Mouse (Mus musculus) embryo, embryonic 9.5 days (tissue): ENCODE data around the gene 1700029H14Rik.

Source experiments
- DNase-seq: peaks from one replicate; pipeline ENCODE4 v3.0.0-alpha.2; 2017; ENCODE audit errors: extremely low spot score

Gene 1700029H14Rik

GRCm38 (mm10) chr8:13562118-13562517 lies at the start of gene 1700029H14Rik:
1700029H14Rik (minus strand) TSS chr8:13562461.
- peak; percentile 27 for DNase-seq

GRCm38 (mm10) chr8:13611702-13612101 lies 49.4 kb upstream of the 1700029H14Rik start:
- DNase-seq = no peak

DNA sequence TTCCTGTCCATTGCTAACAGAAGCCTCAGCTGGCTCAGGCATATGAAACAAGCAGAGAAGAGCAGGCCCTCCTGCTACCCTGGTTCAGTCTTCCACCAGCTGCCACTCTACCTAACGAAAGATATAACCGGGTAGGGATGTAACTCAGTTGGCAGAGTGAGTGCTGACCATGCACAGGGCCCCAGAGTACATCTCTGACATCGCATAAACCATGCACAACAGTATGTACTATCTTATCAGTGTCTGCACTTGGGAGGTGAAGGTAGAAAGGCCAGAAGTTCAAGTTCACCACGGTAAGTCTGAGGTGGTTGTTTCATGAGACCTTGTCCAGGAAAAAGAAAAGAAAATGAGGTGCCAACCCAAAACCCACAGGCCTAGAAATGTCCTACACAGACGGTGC lies 47.7 kb upstream of the 1700029H14Rik start:
- no peak for DNase-seq

- no peak for DNase-seq
These were observed 46.7 kb upstream of the 1700029H14Rik start for GRCm38 (mm10) chr8:13608946-13609345.

GRCm38 (mm10) chr8:13605920-13606480 lies 43.7 kb upstream of the 1700029H14Rik start:
- no peak for DNase-seq

DNA sequence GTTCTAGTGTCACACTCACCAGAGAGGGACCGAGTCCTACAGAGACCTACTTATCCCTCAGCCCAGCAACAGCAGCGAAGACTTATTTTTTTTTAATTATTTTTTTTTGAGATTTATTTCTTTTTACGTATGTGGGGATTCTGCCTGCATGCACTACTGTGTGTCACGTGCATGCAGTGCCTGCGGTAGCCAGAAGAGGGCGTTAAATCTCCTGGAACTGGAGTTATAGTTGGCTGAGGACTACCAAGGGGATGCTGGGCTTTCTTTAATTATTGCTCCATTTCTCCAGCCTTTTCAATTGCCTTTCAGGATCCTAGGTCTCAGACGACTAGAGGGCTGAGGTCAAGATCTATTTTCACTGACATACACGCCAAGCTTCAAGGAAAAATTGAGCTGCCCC lies 40.4 kb upstream of the 1700029H14Rik start:
- peak; percentile 29 for DNase-seq

- DNase-seq = no peak
These were observed 38.9 kb upstream of the 1700029H14Rik start for GRCm38 (mm10) chr8:13601166-13601565.

DNA sequence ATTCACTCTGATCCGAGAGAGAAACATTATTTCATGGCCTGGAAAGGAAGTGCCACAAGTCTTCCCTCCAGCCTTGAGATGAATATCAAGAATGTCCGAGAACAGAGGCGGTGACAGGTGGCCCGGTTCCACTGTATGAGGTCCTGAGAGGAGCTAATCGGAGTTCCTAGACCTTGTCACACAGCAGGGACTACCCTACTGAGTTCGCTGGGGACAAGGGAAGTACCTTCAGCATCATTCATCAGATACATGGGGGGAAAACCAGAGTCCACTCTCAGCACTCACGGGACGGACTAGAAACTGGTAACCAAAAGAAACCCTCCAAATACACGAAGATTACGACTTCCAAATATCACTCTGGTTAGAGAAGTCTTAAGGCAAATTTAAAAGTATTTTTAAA lies 38.5 kb upstream of the 1700029H14Rik start:
- DNase-seq = no peak

GRCm38 (mm10) chr8:13600204-13600603 lies 37.9 kb upstream of the 1700029H14Rik start:
- DNase-seq = no peak

- no peak for DNase-seq
These were observed 35.5 kb upstream of the 1700029H14Rik start for GRCm38 (mm10) chr8:13597777-13598176.

GRCm38 (mm10) chr8:13595861-13596260 lies 33.6 kb upstream of the 1700029H14Rik start:
- DNase-seq = no peak

DNA sequence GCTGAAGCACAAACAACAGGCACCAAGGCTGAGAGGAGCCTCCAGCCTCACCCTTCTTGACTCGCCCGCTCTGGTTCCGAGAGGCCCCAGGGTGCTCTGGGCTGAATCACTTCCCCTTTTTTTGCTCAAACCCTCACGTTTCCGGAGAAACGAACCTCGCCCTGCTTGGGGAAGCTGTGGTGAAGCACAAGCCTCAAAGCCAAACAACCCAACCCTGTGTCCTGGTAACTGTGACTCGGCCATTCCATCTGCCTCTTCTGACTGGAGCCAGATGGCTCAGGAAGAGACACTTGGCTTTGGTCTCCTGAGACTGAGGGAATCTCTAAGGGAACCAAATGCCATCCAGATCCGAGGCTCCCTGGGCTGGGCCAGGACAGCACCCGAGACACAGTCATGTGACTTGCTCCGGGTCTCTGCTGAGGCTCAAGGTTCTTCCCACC lies 32.6 kb upstream of the 1700029H14Rik start:
- no peak for DNase-seq

GRCm38 (mm10) chr8:13593340-13593739 lies 31.1 kb upstream of the 1700029H14Rik start:
- no peak for DNase-seq

DNA sequence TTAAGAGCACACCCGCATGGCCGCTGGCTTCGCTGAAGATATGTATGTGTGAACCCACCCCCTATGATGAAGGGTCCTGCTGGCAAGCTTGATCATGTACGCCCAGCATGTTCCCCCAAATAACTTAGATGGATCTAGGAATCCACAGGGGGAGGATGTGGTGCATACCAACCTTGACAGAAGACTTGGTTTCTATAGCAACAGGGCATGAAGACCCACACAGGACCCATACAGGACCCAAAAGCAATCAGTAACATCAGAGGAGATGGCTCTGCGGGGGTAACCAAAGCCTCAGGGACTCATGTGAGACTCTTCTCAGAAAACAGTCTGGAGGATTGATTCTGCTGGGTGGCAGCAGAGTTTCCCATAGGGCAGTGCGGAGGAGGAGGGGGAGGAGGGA lies 29.0 kb upstream of the 1700029H14Rik start:
- no peak for DNase-seq

GRCm38 (mm10) chr8:13589071-13589470 lies 26.8 kb upstream of the 1700029H14Rik start:
- no peak for DNase-seq

DNA sequence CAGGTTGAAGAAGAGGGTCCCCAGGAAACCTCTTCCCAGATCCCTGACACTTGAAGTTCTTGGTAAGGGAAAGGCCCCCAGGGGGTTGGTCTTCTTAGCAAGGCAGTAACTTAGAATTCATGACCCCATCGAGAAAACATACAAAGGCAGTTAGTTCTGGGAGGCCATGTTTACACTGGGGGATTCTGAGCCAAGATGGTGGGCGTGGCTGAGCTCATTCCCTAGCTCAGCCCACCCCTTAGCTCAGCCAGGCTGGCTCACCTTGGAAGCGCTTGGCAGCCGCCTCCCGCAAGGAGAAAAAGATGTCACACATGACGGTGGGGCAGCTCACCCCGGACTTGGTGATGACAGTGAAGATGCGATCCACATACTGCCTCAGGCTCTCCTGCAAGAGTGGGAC lies 22.4 kb upstream of the 1700029H14Rik start:
- no peak for DNase-seq

GRCm38 (mm10) chr8:13577869-13578268 lies 15.6 kb upstream of the 1700029H14Rik start:
- DNase-seq = no peak

DNA sequence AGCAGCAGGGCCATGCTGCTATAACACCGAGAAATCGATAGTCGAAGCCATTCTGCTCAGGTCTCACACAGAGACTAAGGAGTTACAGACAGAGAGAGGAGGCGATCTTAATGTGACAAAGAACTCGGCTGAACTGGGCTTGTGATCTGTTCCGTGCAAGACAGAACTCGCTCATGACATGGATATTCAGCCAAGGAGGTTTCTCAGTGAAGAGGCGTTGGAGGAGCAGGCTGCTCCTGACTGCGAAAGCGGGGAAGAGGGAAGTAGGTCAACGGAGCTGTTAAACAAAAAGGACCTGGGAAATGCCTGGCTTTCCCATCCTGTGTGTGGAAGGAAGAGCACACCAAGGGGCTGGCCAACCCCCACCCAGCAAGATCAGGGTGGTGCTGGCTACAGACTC lies 9.7 kb upstream of the 1700029H14Rik start:
- no peak for DNase-seq

GRCm38 (mm10) chr8:13557526-13557925 lies 4.7 kb downstream of the 1700029H14Rik start:
- DNase-seq = no peak

GRCm38 (mm10) chr8:13551574-13551830 lies 10.8 kb downstream of the 1700029H14Rik start:
- DNase-seq = no peak

DNA sequence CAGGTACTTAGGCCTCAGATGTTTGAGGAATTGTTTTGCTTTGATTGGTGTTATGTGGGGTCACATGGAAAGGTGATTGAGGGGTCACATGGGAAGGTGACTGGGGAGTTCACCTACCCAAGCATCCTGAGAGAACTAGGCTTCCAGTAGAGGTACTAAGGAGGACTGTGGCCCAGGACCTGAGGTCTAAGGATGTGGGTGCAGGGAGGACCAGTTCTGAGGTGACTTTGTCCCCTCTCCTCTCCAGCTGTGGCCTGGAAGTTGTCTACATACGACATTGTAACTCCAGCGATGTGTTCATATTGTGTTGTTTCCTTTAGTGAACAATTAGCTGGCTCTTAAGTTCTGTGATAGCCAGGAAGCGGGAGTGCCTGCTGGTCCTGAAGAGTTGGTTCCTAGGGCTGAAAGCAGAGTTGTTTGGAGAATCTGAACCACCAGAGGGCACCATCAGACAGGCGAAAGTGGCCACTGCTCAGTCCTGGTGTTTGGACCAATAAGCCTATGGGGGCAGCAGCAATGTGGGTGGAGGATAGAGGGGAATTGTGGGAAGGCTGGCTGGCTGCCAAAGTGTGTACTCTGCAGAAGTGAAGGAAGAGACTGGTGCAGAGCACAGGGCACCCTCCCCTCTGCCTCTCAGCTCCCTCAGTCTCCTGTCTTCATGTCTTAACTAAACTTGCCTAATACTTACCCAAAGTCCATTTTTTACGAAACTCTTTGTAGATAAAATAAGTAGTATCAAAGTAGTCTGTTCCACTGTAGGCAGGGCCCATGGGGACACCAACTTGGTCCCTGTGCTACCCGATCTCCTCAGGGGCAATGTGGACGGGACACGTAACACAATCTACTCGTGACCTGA lies 11.3 kb downstream of the 1700029H14Rik start:
- peak; percentile 78 for DNase-seq

DNA sequence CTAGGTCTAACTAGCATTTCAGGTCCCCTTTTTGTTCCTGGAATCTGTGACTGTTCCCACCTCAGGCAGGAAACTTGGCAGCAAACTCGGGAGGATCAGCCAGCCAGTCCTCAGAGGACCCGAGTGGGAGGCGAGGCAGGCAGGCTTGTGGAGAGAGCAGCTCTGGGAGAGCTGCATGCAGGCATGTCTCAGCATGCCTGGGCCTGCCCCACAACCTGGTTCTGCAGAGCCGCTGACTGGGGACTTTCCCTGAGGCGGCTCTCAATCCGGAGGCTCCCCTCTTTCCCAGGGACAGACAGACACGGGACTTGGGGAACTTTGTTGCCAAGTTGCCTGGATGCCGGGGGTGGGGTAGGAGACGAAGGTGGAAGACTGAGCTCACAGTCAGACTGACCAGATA lies 13.4 kb downstream of the 1700029H14Rik start:
- peak; percentile 8 for DNase-seq

- no peak for DNase-seq
These were observed 14.0 kb downstream of the 1700029H14Rik start for GRCm38 (mm10) chr8:13548235-13548634.

DNA sequence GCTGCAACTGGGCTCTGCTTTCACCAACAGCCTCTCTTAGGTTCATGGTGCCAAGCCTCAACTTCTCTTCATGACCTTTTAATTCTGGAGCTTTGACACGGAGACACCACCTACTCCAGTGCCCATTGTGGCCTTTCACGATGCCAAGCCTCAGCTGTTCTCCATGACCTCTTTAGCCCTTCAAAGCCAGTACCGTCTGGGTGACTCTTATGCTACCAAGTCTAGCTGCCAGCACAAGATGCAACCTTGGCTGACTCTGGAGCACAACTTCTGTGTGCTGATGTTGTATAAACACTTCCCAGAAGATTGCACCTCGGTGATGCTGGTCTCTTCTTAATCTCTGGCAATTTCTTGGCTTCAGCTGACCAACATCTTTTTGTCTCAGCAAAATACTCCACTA lies 15.8 kb downstream of the 1700029H14Rik start:
- DNase-seq = no peak
